Mouse (Mus musculus): Measurements from ENCODE around the gene Zfp950. TPM values are rescaled to one million over a fixed set of nuclear protein-coding genes. Genes with fewer than 3 reads are reported as not detected.

Zfp950 gene
- polyA plus RNA-seq, 1 experiment, result 0.05 TPM

- Histone ChIP-seq H3K4me1 (ENCODE audit: control insufficient read depth) (peaks cover 2% of the 10 kb centered on the region), H3K4me3 (replicated peaks) (no peak overlapping the region), H3K27me3 (ENCODE audit: control insufficient read depth) (no peaks in the 10 kb centered on the region), H3K36me3 (ENCODE audit: control insufficient read depth) (no peaks in the 10 kb centered on the region), H3K9me3 (ENCODE audit: control insufficient read depth, low read length) (no peaks in the 10 kb centered on the region)
- no peak for TF ChIP-seq GATA1 (IDR thresholded peaks at IDR 0.05; ENCODE audit: low read length)
- no peak for TF ChIP-seq TAL1 (IDR thresholded peaks at IDR 0.05; ENCODE audit: low read length)
These were observed 42.9 kb downstream of the Zfp950 start for GRCm38 (mm10) chr19:61097764-61098163.

- Histone ChIP-seq H3K27me3 (ENCODE audit: control insufficient read depth) (no peaks in the 10 kb centered on the region), H3K36me3 (ENCODE audit: control insufficient read depth) (no peaks in the 10 kb centered on the region), H3K9me3 (ENCODE audit: control insufficient read depth, low read length) (no peaks in the 10 kb centered on the region), H3K4me3 (replicated peaks) (no peak overlapping the region), H3K4me1 (ENCODE audit: control insufficient read depth) (peaks cover 2% of the 10 kb centered on the region)
- TF ChIP-seq GATA1 (IDR thresholded peaks at IDR 0.05; ENCODE audit: low read length) (no peak), TAL1 (IDR thresholded peaks at IDR 0.05; ENCODE audit: low read length) (no peak)
These were observed 43.9 kb downstream of the Zfp950 start for GRCm38 (mm10) chr19:61096776-61097175.

GRCm38 (mm10) chr19:61090541-61090940, 50.1 kb downstream of the Zfp950 start:
- no peak overlapping the region for H3K4me3 ChIP-seq (replicated peaks)

GRCm38 (mm10) chr19:61089001-61089400, 51.6 kb downstream of the Zfp950 start:
- Histone ChIP-seq H3K9me3 (ENCODE audit: control insufficient read depth, low read length) (no peaks in the 10 kb centered on the region), H3K27me3 (ENCODE audit: control insufficient read depth) (no peaks in the 10 kb centered on the region), H3K36me3 (ENCODE audit: control insufficient read depth) (no peaks in the 10 kb centered on the region), H3K4me1 (ENCODE audit: control insufficient read depth) (peaks cover 5% of the 10 kb centered on the region), H3K4me3 (replicated peaks) (no peak overlapping the region)
- TF ChIP-seq TAL1 (IDR thresholded peaks at IDR 0.05; ENCODE audit: low read length) (no peak), GATA1 (IDR thresholded peaks at IDR 0.05; ENCODE audit: low read length) (no peak)

More at GRCm38 (mm10) chr19:61090541-61090940, 50.1 kb downstream of the Zfp950 start:
- no peaks in the 10 kb centered on the region for H3K4me1 ChIP-seq (ENCODE audit: control insufficient read depth)
- TF ChIP-seq TAL1 (IDR thresholded peaks at IDR 0.05; ENCODE audit: low read length) (no peak), GATA1 (IDR thresholded peaks at IDR 0.05; ENCODE audit: low read length) (no peak)
- H3K27me3 ChIP-seq (ENCODE audit: control insufficient read depth), result no peaks in the 10 kb centered on the region
- no peaks in the 10 kb centered on the region for H3K36me3 ChIP-seq (ENCODE audit: control insufficient read depth)
- no peaks in the 10 kb centered on the region for H3K9me3 ChIP-seq (ENCODE audit: control insufficient read depth, low read length)

GRCm38 (mm10) chr19:61087781-61088180, 52.9 kb downstream of the Zfp950 start:
- no peaks in the 10 kb centered on the region for H3K27me3 ChIP-seq (ENCODE audit: control insufficient read depth)
- H3K36me3 ChIP-seq (ENCODE audit: control insufficient read depth), result no peaks in the 10 kb centered on the region
- no peak for TF ChIP-seq TAL1 (IDR thresholded peaks at IDR 0.05; ENCODE audit: low read length)

GRCm38 (mm10) chr19:61085217-61085616, 55.4 kb downstream of the Zfp950 start:
- TF ChIP-seq TAL1 (IDR thresholded peaks at IDR 0.05; ENCODE audit: low read length) (no peak), GATA1 (IDR thresholded peaks at IDR 0.05; ENCODE audit: low read length) (no peak)
- H3K27me3 ChIP-seq (ENCODE audit: control insufficient read depth), result no peaks in the 10 kb centered on the region
- no peaks in the 10 kb centered on the region for H3K36me3 ChIP-seq (ENCODE audit: control insufficient read depth)
- peaks cover 5% of the 10 kb centered on the region for H3K4me1 ChIP-seq (ENCODE audit: control insufficient read depth)
- H3K4me3 ChIP-seq (replicated peaks), result no peak overlapping the region
- no peaks in the 10 kb centered on the region for H3K9me3 ChIP-seq (ENCODE audit: control insufficient read depth, low read length)

More at GRCm38 (mm10) chr19:61087781-61088180, 52.9 kb downstream of the Zfp950 start:
- Histone ChIP-seq H3K4me3 (replicated peaks) (no peak overlapping the region), H3K4me1 (ENCODE audit: control insufficient read depth) (peaks cover 5% of the 10 kb centered on the region), H3K9me3 (ENCODE audit: control insufficient read depth, low read length) (no peaks in the 10 kb centered on the region)

GRCm38 (mm10) chr19:61084149-61084940, 56.3 kb downstream of the Zfp950 start:
- H3K4me1 ChIP-seq (ENCODE audit: control insufficient read depth), result peaks cover 5% of the 10 kb centered on the region
- H3K4me3 ChIP-seq (replicated peaks), result no peak overlapping the region
- no peaks in the 10 kb centered on the region for H3K27me3 ChIP-seq (ENCODE audit: control insufficient read depth)
- H3K36me3 ChIP-seq (ENCODE audit: control insufficient read depth), result no peaks in the 10 kb centered on the region
- no peaks in the 10 kb centered on the region for H3K9me3 ChIP-seq (ENCODE audit: control insufficient read depth, low read length)
- TF ChIP-seq GATA1 (IDR thresholded peaks at IDR 0.05; ENCODE audit: low read length) (no peak), TAL1 (IDR thresholded peaks at IDR 0.05; ENCODE audit: low read length) (no peak)

GRCm38 (mm10) chr19:61083006-61083405, 57.6 kb downstream of the Zfp950 start:
- TF ChIP-seq GATA1 (IDR thresholded peaks at IDR 0.05; ENCODE audit: low read length), result no peak
- no peak for TF ChIP-seq TAL1 (IDR thresholded peaks at IDR 0.05; ENCODE audit: low read length)
- H3K9me3 ChIP-seq (ENCODE audit: control insufficient read depth, low read length), result no peaks in the 10 kb centered on the region
- H3K36me3 ChIP-seq (ENCODE audit: control insufficient read depth), result no peaks in the 10 kb centered on the region
- H3K4me1 ChIP-seq (ENCODE audit: control insufficient read depth), result peaks cover 11% of the 10 kb centered on the region
- H3K27me3 ChIP-seq (ENCODE audit: control insufficient read depth), result no peaks in the 10 kb centered on the region
- no peak overlapping the region for H3K4me3 ChIP-seq (replicated peaks)

- H3K27me3 ChIP-seq (ENCODE audit: control insufficient read depth), result no peaks in the 10 kb centered on the region
These were observed 60.3 kb downstream of the Zfp950 start for GRCm38 (mm10) chr19:61080251-61080749.

More at GRCm38 (mm10) chr19:61080251-61080749, 60.3 kb downstream of the Zfp950 start:
- no peak overlapping the region for H3K4me3 ChIP-seq (replicated peaks)
- peaks cover 10% of the 10 kb centered on the region for H3K4me1 ChIP-seq (ENCODE audit: control insufficient read depth)
- H3K36me3 ChIP-seq (ENCODE audit: control insufficient read depth), result no peaks in the 10 kb centered on the region
- TF ChIP-seq GATA1 (IDR thresholded peaks at IDR 0.05; ENCODE audit: low read length), result no peak
- TF ChIP-seq TAL1 (IDR thresholded peaks at IDR 0.05; ENCODE audit: low read length), result no peak
- H3K9me3 ChIP-seq (ENCODE audit: control insufficient read depth, low read length), result no peaks in the 10 kb centered on the region

All from erythroblast, embryonic 14.5 days (primary cell).